Mouse (Mus musculus) CH12.LX (cell line): ENCODE data around the gene Apobec4. TPM values are rescaled to one million over a fixed set of nuclear protein-coding genes. Genes with fewer than 3 reads are reported as not detected.

Experiments
- DNase-seq: peaks from one replicate; pipeline ENCODE4 v3.0.0-alpha.2; 2013; ENCODE audit errors: extremely low read depth
- H3K27ac ChIP-seq: 2 replicates; pipeline ENCODE4 v1.5.1; 2012; ENCODE audit warnings: low read depth, mild to moderate bottlenecking, control low read depth, moderate library complexity; ENCODE audit not compliant: insufficient read depth
- H3K27me3 ChIP-seq: replicated peaks from 2 replicates; pipeline ENCODE3; 2012; ENCODE audit warnings: inconsistent platforms
- H3K36me3 ChIP-seq, 2 experiments: replicated peaks in 1 of 2; 2 replicates each; pipeline versions ENCODE3 to v1.6.1; 2012; ENCODE audit warnings: inconsistent platforms in 1 of 2, low read length in 1 of 2, mild to moderate bottlenecking in 1 of 2, mixed read lengths in 1 of 2, moderate library complexity in 1 of 2; ENCODE audit not compliant: control insufficient read depth in 1 of 2, insufficient read depth in 1 of 2
- H3K4me1 ChIP-seq, 2 experiments: 2 replicates each; pipeline ENCODE4 v1.6.1; 2012; ENCODE audit warnings: inconsistent platforms in 1 of 2, moderate library complexity in 1 of 2; ENCODE audit not compliant: insufficient read depth in 2 of 2, control insufficient read depth in 1 of 2
- H3K4me2 ChIP-seq: 2 replicates; pipeline ENCODE4 v1.6.1; 2012; ENCODE audit warnings: low read depth, mild to moderate bottlenecking, control low read depth; ENCODE audit not compliant: poor library complexity, insufficient read depth, severe bottlenecking
- H3K4me3 ChIP-seq, 3 experiments: fragments of 150-350 bp in 1 of 3; sonication (generic) in 1 of 3; replicated peaks in 1 of 3; 2 replicates each; pipeline versions ENCODE3 to v1.5.1; 2011 to 2012; ENCODE audit warnings: low read depth in 2 of 3, low read length in 2 of 3, mild to moderate bottlenecking in 2 of 3, moderate library complexity in 2 of 3, control low read depth in 1 of 3, improper control_type of control experiment in 1 of 3, inconsistent platforms in 1 of 3, mixed read lengths in 1 of 3; ENCODE audit not compliant: poor library complexity in 1 of 3
- H3K79me2 ChIP-seq: replicated peaks from 2 replicates; pipeline ENCODE4 v1.6.1; 2012; ENCODE audit warnings: mild to moderate bottlenecking, moderate library complexity; ENCODE audit not compliant: control insufficient read depth, poor library complexity, insufficient read depth, severe bottlenecking; ENCODE audit errors: extremely low read depth
- H3K9ac ChIP-seq: 2 replicates; pipeline ENCODE4 v1.6.1; 2012; ENCODE audit warnings: low read depth, mild to moderate bottlenecking, control low read depth, moderate library complexity; ENCODE audit not compliant: insufficient read depth
- H3K9me3 ChIP-seq: replicated peaks from 2 replicates; pipeline ENCODE3; 2012; ENCODE audit warnings: low read length, inconsistent platforms, mixed read lengths
- BHLHE40 ChIP-seq: IDR thresholded peaks from 2 replicates; pipeline ENCODE4 v1.6.1; 2011; ENCODE audit warnings: mild to moderate bottlenecking, low read depth, low read length, improper control_type of control experiment
- CHD2 ChIP-seq: IDR thresholded peaks from 2 replicates; pipeline ENCODE4 v1.6.1; 2011; ENCODE audit warnings: low read length, improper control_type of control experiment
- CTCF ChIP-seq, 2 experiments: IDR thresholded peaks in 1 of 2; conservative IDR thresholded peaks in 1 of 2; 2 replicates each; pipeline ENCODE4 v1.5.1; 2011 to 2012; ENCODE audit warnings: low read depth in 2 of 2, low read length in 2 of 2, improper control_type of control experiment in 1 of 2, inconsistent platforms in 1 of 2, mild to moderate bottlenecking in 1 of 2, moderate library complexity in 1 of 2
- E2F4 ChIP-seq: IDR thresholded peaks from 2 replicates; pipeline ENCODE4 v1.6.1; 2011; ENCODE audit warnings: low read depth, low read length, improper control_type of control experiment; ENCODE audit not compliant: insufficient replicate concordance
- GABPA ChIP-seq: IDR thresholded peaks from 2 replicates; pipeline ENCODE4 v1.6.1; 2012; ENCODE audit warnings: low read depth, low read length, improper control_type of control experiment, inconsistent platforms; ENCODE audit not compliant: insufficient replicate concordance
- IRF4 ChIP-seq: IDR thresholded peaks from 2 replicates; pipeline ENCODE4 v1.6.1; 2014; ENCODE audit warnings: low read depth, mild to moderate bottlenecking, inconsistent platforms, low read length, improper control_type of control experiment
- JUND ChIP-seq: conservative IDR thresholded peaks from 2 replicates; pipeline ENCODE4 v1.6.1; 2011; ENCODE audit warnings: low read depth, low read length, improper control_type of control experiment
- KAT2A ChIP-seq: IDR thresholded peaks from 2 replicates; pipeline ENCODE4 v1.6.1; 2012; ENCODE audit warnings: low read length, improper control_type of control experiment, inconsistent platforms; ENCODE audit not compliant: insufficient replicate concordance
- PAX5 ChIP-seq: IDR thresholded peaks from 2 replicates; pipeline ENCODE4 v1.6.1; 2012; ENCODE audit warnings: low read length, inconsistent platforms, mixed read lengths
- POLR2AphosphoS2 ChIP-seq: IDR thresholded peaks from 2 replicates; pipeline ENCODE4 v1.6.1; 2011; ENCODE audit warnings: low read depth, low read length, improper control_type of control experiment
- RAD21 ChIP-seq: IDR thresholded peaks from 2 replicates; pipeline ENCODE4 v1.6.1; 2011; ENCODE audit warnings: low read depth, mild to moderate bottlenecking, low read length, improper control_type of control experiment, moderate library complexity
- SMC3 ChIP-seq: IDR thresholded peaks from 2 replicates; pipeline ENCODE4 v1.6.1; 2011; ENCODE audit warnings: low read depth, low read length, improper control_type of control experiment
- TBP ChIP-seq: conservative IDR thresholded peaks from 2 replicates; pipeline ENCODE4 v1.6.1; 2011; ENCODE audit warnings: low read depth, low read length, improper control_type of control experiment
- TCF12 ChIP-seq: IDR thresholded peaks from 2 replicates; pipeline ENCODE4 v1.6.1; 2014; ENCODE audit warnings: low read depth, mild to moderate bottlenecking, inconsistent platforms, low read length, improper control_type of control experiment
- ZC3H11A ChIP-seq: IDR thresholded peaks from 2 replicates; pipeline ENCODE4 v1.6.1; 2012; ENCODE audit warnings: low read depth, mild to moderate bottlenecking, inconsistent platforms, low read length, improper control_type of control experiment
- ZKSCAN1 ChIP-seq: IDR thresholded peaks from 2 replicates; pipeline ENCODE4 v1.6.1; 2012; ENCODE audit warnings: low read depth, inconsistent platforms, low read length, improper control_type of control experiment, borderline replicate concordance
- ZNF384 ChIP-seq: IDR thresholded peaks from 2 replicates; pipeline ENCODE4 v1.6.1; 2012; ENCODE audit warnings: low read depth, low read length, improper control_type of control experiment, inconsistent platforms
- dilution Hi-C: fragments of 300-500 bp; cut with MboI; formaldehyde crosslinking; loops from 2 replicates; pipeline ENCODE4 v1.14.3; 2020; ENCODE audit warnings: low sequenced_read_pairs; ENCODE audit not compliant: extremely low pct_unique_long_range_greater_than_20kb, extremely low pct_ligation_motif_present
- in situ Hi-C: fragments of 300-500 bp; cut with MboI; formaldehyde crosslinking; loops from 3 replicates; pipeline ENCODE4 v1.14.3; 2019; ENCODE audit warnings: low sequenced_read_pairs, low pct_ligation_motif_present, low pct_unique_long_range_greater_than_20kb, mixed read lengths
- polyA plus RNA-seq: library from polyadenylated mRNA; unstranded; fragments of >175 nt; gene quantifications from 2 replicates; pipeline ENCODE4 v1.2.1, GENCODE M21; 2012; ENCODE audit warnings: low read depth; ENCODE audit not compliant: insufficient read length
- total RNA-seq, 2 experiments: library from RNA; depleted of rRNA; stranded (reverse); fragments of 300-350 nt in 1 of 2; fragments of >200 nt in 1 of 2; gene quantifications; 2 replicates each; pipeline ENCODE4 v1.2.3; 2012 to 2014

Gene Apobec4
- total and polyA plus RNA-seq, 3 experiments = not detected

DNA sequence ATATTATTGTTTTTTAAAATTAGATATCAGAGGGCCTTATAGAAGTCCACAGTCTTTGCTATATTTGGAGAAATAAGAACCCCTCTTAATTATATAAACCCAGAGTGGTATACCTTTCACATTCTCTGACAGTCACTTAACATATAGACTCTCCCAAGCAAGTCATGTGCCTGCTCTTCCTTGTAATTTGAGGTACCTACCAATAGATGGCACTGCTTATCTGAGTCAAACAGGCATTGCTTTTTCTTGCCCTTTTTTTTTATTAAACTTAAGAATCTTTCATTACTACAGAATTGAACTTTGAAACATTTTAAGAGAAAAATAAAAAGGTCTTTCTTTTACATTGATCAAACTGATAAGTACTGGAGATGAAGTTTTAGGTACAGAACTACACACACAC, 26.1 kb upstream of the Apobec4 start:
- Histone ChIP-seq H3K27me3 (no peaks in the 10 kb centered on the region), H3K79me2 (no peaks in the 10 kb centered on the region), H3K27ac (no peak overlapping the region), H3K4me1 (peaks cover 0 to 17% of the 10 kb centered on the region in 2 experiments; a peak in 2 of 4 replicates), H3K4me2 (no peak overlapping the region), H3K4me3 (no peak overlapping the region), H3K36me3 (no peaks in the 10 kb centered on the region), H3K9me3 (no peaks in the 10 kb centered on the region), H3K9ac (no peak overlapping the region)
- DNase-seq = peak; percentile 30
- in situ Hi-C loops (no loop called here), dilution Hi-C loops (no loop called here)
- TF ChIP-seq TCF12 (no peak), CTCF (conservative IDR thresholded peaks at IDR 0.05 in 1 of 2, IDR thresholded peaks at IDR 0.05 in 1 of 2; ENCODE audit: low read depth in 2 of 2, low read length in 2 of 2) (peak; percentile 30 to 73; a peak in 2 of 4 replicates), BHLHE40 (peak; percentile 56; the same call in 1 of the 2 replicates), CHD2 (no peak), SMC3 (peak; percentile 32; the same call in 1 of the 2 replicates), ZNF384 (peak; percentile 85), ZKSCAN1 (no peak), RAD21 (peak; percentile 72)

DNA sequence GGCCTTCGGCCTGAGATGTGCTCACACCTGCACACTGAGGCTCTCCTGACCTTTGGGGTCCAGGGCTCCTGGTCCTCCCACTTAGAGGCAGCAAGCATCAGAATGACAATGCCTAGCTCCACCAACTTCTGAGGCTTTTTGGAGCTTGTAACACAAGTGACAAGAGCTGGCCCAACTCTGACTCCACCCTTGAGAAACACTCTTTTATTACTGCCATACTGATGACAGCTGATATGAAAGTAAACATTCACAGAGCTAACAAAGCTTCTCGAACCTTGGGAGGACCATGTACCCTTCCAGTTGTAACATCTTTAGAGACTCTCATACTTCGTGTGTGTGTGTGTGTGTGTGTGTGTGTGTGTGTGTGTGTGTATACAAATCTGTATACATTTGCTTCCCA, 24.3 kb upstream of the Apobec4 start:
- dilution Hi-C loops = no loop called here
- H3K9ac ChIP-seq = no peak overlapping the region
- no peaks in the 10 kb centered on the region for H3K79me2 ChIP-seq
- H3K4me1 ChIP-seq = peaks cover 0 to 8% of the 10 kb centered on the region in 2 experiments; a peak in 1 of 4 replicates
- no peak overlapping the region for H3K4me2 ChIP-seq
- no peaks in the 10 kb centered on the region for H3K27me3 ChIP-seq
- H3K36me3 ChIP-seq = no peaks in the 10 kb centered on the region
- no peak overlapping the region for H3K27ac ChIP-seq
- no peak for DNase-seq
- in situ Hi-C loops = no loop called here
- H3K9me3 ChIP-seq = no peaks in the 10 kb centered on the region
- no peak overlapping the region for H3K4me3 ChIP-seq
- TF ChIP-seq TBP (no peak), ZKSCAN1 (no peak), KAT2A (no peak), POLR2AphosphoS2 (no peak), ZC3H11A (no peak), GABPA (no peak), E2F4 (no peak), RAD21 (no peak), PAX5 (no peak), IRF4 (no peak), JUND (no peak)
